Mouse (Mus musculus) natural killer cell, adult 2 months (primary cell): ENCODE measurements around the gene Sorbs2.

Experiments used
- DNase-seq, 2 experiments: peaks; one replicate each; pipeline ENCODE4 v3.0.0; 2022; ENCODE audit warnings: low spot score in 2 of 2

The Sorbs2 gene

DNA sequence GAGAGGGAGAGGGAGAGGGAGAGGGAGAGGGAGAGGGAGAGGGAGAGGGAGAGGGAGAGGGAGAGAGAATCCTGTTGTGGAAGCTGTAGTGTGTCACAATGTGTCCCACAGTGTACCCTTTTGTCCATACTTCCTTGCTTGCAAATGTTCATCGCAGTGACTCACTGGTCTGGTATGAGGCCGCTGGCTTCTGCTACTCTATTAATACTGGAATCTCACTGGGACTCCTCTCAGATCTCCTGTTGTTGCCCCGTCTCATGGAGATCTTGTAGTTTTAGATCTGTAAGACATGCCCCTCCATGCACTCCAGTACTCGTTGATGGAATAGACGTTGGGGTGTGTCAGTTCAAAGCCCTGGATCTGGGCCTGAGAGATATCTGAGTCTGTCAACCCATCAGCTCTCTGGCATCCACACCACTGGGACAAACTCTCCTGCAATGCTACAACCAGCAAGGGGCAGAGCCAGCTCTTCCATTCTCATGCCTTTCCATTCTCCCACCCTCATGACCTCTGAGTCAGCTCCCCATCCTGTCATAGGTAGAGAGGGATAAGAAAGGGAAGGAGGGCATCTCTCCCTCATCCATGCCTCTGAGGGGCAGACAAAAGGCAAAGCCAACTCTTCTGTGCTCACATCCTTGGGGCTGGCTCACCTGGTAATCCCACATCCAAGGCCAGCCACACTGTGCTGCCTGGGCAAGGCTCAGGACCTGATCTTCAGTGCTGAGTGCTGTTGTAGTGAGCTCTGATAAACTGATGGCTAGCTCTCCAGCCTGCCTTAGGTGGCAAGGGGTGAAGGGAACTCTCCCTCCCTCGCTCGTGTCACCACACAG is 72.3 kb downstream of the Sorbs2 start:
- no peak for DNase-seq

GRCm38 (mm10) chr8:45580544-45580866 is 72.9 kb downstream of the Sorbs2 start:
- no peak for DNase-seq

DNA sequence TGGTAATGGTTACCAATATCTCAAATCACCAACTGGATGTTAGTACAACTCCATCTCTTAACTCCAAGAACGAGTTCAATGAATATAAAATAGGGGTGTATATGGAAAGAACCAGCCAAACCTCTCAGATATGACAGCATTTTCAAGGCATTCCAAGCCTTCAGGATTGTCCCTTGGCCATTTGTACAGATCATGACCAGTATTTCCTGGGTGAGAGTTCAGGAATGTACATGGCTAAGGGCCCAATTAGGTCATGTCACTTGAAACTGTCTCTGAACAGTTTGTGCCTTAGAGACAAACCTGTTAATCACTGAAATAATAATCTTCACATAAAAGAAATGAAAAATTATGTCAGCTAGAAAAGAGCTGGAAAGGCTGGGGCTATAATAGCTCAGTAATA is 76.3 kb downstream of the Sorbs2 start:
- DNase-seq = no peak

- no peak for DNase-seq
Observed at GRCm38 (mm10) chr8:45584390-45585052, 76.9 kb downstream of the Sorbs2 start.

DNA sequence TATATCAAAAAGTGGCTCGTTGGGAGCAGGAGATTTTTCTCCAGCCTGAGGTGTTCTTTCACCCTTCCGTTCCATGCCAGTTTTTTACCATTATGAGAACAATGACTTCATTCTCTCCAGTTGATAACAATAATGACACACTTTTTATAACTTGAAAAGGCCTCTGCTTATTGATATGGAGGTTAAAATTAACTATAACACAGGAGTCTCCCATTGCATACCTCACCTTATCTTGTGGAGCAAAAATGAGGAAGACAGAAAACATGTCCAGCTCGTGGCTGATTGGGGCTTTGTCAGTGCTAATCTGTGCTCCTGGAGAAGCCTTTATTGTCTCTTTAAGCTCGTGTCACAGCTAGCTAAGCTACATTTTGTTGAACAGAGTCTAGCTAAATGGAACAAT is 77.6 kb downstream of the Sorbs2 start:
- no peak for DNase-seq

DNA sequence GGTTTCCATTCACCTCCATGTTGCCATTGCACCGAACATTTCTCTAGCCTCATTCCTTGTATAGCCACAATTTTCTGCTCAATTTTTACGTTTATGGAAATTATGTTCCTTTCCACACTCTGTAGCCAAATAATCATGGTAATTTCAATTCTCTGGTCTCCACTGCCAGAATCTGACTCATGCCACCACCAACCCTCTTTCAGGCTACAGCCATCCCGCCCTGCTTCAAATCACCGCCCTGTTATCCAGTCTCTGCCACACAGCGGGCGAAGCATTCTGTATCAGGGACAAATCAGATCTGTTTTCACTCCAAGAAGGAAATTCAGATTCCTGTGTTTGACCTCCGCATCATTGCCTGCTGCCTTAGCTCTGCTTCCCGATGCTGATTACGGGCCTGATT is 79.4 kb downstream of the Sorbs2 start:
- DNase-seq = no peak

DNA sequence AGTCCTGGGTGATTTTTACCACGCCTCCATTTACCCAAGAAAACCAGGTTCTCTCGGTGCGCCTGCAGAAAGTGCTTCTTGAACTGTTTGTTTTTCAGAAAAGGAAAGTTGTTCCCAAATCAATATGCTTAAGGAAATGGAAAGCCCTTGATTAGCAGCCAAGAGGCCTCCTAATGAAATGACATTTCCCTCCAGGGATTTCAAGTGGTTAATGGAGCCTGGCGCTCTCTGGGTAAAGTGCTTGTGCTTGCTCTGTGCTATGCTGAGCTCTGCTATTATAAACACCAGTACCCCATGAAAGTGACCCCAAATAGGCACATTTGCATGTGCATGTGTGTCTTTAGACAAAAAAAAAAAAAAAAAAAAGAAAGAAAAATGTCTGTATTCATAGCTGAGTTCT is 84.3 kb downstream of the Sorbs2 start:
- DNase-seq = no peak

- no peak for DNase-seq
Observed at GRCm38 (mm10) chr8:45593711-45594110, 86.1 kb downstream of the Sorbs2 start.

DNA sequence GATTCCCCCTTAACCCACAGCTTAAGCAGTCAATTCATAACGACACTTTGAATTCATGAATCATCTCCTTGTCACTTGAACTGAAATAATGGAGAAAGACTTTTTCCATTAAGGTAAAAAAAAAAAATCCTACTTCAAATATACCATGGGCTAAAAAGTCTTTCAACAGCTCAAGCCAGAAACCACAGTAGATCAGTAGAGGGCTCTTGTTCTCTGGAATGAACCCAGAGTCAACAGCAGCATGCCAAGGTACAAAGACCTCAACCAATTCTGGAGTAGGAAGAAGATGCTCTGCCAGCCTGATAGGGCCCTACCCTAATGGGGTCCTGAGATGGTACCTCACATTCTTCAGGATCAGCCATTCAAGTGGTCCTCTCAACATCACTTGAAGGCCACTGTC is 88.4 kb downstream of the Sorbs2 start:
- no peak for DNase-seq

DNA sequence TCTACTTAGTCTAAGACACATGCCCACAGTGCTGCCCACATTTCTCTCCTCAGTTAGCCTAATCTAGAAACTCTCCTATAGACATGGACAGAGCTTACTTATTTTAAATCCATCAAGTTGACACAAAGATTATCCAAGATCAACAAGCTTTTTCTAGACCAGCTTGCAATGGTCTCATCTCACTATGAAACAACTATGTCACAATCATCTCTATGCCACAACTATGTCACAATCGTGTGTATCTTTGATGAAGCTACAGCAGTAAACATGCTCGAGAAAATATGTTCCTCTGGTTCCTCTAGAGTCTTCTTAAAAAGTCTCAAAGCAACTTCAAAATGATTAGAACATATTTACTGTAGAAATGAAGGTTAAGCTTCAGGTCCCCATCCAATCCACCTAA is 89.0 kb downstream of the Sorbs2 start:
- no peak for DNase-seq

DNA sequence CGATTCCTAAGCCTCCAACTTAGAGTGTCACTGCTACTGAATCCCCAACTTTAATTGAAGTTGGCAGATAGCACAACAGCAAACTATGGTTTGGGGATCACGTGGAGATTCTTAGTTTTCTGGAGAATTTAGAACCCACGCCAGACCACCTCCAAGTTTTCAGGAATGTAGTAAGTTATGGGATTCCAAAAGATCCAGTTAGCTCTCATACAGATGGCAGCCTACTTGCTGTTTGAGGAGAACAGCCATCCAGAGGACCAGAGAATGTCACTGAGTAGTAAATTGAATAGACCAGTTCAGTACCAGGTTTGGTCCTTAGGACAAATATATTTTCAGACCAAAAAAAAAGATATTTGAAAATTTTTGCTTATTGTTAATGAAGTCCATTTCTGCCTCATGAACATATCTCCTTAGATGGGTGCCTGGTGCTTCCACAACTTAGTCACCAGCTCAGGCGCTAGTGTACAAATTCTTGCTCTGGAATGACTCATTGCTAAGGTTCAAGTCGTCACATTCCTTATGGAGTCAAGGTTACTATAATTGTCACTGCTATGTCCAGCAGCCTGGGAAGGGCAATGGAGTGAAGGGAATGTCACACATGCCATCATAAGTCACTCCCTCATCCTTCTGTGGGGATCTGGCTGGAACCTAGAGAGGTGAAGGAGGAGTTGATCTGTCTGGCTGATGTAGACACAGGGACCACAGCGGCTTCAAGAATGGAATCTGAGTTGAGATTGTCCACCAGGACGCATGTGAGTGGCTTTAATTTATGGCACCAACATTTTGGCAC is 90.2 kb downstream of the Sorbs2 start:
- no peak for DNase-seq

GRCm38 (mm10) chr8:45598883-45599282 is 91.3 kb downstream of the Sorbs2 start:
- no peak for DNase-seq

GRCm38 (mm10) chr8:45602019-45602418 is 94.4 kb downstream of the Sorbs2 start:
- no peak for DNase-seq

GRCm38 (mm10) chr8:45605419-45605818 is 97.8 kb downstream of the Sorbs2 start:
- no peak for DNase-seq

DNA sequence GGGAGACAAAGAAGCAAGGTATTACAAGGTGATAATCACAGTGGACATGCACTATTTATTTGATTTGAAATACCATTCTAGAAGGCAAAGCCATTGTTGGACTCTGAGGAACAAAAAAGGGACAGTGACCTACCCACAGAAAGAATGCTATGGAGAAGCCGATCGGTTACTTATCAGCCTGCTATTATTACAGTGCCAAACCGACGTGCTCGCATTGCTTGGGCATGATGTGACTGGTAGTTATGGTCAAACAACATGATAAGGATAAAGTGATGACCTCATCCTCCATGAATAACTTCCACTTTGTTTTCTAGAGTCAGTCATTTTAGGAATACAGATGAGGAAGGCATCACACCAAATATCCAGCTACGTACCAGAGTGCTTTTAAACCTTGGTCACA is 99.4 kb downstream of the Sorbs2 start:
- no peak for DNase-seq

DNA sequence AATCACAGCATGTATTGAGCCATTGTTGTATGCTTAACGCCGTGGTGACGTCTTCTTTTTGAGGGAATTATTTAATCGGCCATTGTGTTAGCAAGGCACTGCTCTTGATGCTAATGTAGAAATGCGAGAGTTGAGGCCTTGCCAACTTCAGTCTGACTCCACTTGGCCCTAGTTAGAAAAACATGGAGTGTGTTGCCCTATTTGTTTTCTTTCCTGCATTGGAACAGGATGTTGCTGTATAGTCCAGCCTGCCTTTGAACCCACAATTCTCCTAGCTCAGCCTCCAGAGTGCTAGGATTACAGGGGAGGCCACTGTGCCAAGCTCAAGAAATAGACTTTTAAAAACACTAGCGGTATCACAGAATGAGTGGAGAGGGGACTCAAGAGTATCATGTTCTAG is 100.8 kb downstream of the Sorbs2 start:
- DNase-seq = no peak

GRCm38 (mm10) chr8:45610426-45611215 is 103.0 kb downstream of the Sorbs2 start:
- no peak for DNase-seq

DNA sequence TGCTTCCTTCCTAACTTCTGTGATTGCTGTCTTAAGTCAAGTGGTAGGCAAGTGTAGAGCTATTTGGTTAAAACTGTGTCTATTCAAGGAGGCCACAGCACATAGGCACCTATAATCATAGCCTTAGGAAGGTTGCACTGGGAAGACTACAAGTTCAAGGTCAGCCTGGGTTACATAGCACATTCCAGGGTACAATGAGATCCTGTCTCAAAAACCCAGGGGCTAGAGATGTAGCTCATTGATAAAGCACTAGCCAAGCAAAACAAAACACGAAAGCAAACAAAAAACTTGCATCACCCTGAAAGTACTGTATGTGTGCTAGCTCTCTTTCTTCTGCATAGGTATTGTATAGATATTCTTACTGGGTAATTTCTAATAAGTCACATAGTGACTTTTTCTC is 103.7 kb downstream of the Sorbs2 start:
- no peak for DNase-seq

GRCm38 (mm10) chr8:45614610-45615009 is 107.0 kb downstream of the Sorbs2 start:
- no peak for DNase-seq

GRCm38 (mm10) chr8:45615050-45615449 is 107.5 kb downstream of the Sorbs2 start:
- DNase-seq = no peak

DNA sequence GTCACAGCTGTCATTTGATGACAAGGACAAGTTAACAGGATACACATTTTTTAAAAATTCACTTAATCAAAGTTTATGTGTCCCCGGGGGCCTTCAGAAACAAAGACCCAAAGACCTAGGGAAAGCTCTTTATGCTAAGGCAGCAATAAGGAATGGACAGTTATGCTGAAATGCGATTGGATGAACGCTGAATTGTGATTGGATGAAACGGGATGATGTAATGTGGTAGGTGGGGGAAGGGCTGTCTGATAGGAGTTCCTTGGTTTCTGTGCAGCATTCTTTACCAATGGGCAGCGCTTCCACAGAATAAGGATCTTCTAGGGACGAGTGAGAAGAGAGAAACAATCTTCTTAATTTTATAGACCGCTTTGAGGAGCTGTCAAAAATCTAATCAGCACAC is 108.0 kb downstream of the Sorbs2 start:
- no peak for DNase-seq

DNA sequence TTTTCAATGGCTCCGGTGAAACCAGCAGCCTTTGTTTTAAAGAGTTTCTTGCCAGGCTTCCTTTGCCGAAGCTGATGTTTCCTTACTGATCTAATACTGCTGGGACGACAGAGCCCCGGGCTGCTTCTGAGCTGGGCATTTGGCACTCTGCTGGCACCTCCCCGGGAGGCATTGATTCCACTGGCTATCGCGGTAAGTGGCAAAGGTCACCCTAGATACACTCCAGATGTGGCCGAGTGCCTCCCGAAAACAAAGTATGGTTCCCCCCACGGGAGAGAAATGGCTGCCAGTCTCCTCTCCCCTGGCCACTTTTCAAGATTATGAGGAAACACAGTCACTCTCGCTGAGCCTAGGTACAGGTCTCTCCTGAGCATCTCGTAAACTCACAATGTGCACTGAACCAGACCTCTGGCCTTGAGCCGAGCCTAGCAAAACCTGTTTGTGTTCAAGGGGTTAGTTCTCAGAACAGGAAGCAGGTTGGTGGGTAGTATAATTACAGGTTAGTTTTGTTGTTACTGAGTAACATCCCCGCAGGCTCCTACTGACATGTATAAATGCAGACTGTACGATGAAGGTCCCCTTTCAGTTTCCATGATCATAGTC is 114.1 kb downstream of the Sorbs2 start:
- DNase-seq = no peak
